Mouse (Mus musculus): Measurements from ENCODE around the gene Hps4.

The Hps4 gene

GRCm38 (mm10) chr5:112324637-112325545 is 18.0 kb upstream of the Hps4 start:
- no peak for DNase-seq

- DNase-seq, result peak; percentile 96
Measured at GRCm38 (mm10) chr5:112325546-112326445, 17.1 kb upstream of the Hps4 start, which contains the start of gene Tfip11. Gene Tfip11, plus strand, starts transcription at chr5:112326358.

- DNase-seq, result no peak
Measured at GRCm38 (mm10) chr5:112326446-112327009, 16.4 kb upstream of the Hps4 start.

DNA sequence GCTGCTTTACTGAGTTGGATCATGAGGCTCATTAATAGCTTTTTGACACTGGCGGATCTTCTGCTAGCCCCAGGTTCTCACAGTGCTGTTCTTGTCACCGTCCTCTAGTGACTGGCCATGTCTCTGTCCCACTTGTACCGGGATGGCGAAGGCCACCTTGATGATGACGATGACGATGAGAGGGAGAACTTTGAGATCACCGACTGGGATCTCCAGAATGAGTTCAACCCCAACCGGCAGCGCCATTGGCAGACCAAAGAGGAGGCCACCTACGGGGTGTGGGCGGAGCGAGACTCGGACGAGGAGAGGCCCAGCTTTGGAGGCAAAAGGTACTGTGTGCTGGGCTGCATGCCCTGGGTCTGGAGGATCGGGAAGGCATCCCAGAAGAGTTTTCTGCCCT is 15.0 kb upstream of the Hps4 start:
- DNase-seq, result no peak

DNA sequence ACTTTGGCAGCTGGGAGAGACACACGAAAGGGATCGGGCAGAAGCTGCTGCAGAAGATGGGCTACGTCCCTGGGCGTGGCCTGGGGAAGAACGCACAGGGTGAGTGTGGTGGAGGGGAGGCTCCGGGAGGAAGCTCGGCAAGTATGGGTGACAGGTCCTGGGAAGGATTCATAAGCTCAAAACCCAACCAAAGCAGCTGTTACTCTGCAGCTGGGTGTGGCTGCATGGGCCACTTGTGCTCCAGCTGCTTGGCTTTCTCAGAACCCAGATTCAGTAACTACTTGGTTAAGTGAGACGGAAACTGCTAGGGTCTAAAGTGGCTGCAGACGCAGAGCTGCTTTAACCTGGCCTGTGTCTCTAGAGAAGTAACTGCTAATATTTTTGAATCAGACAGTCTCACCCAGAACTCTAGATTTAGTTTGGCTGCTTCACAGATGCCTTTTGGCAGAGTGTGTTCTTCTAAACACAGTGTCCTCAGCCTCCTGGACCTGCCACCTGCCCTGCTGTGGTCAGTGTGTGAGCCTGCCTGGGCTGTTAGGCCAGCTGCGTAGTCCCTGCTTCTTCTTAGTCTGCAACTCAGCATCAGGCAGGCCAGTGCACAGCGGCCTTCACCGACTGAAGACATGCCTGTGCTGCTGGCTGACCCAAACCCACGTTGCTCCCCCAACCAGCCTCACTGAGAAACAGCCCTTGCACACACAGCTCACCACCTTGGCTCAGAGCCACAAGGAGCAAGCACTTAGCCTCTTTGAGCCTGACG is 12.9 kb upstream of the Hps4 start:
- no peak for DNase-seq

- peak; percentile 65 for DNase-seq
Measured at GRCm38 (mm10) chr5:112335473-112335872, 7.4 kb upstream of the Hps4 start.

DNA sequence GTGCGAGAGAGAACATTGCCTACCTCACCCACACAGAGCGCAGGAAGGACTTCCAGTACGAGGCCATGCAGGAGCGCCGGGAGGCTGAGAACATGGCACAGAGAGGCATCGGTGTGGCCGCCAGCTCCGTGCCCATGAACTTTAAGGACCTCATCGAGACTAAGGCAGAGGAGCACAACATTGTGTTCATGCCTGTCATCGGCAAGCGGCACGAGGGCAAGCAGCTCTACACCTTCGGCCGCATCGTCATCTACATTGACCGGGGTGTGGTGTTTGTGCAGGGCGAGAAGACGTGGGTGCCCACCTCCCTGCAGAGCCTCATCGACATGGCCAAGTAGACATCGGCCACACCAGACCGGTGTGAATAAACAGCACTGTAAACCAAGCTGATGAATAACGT is 5.9 kb upstream of the Hps4 start:
- no peak for DNase-seq

- no peak for DNase-seq
Measured at GRCm38 (mm10) chr5:112339215-112339614, 3.7 kb upstream of the Hps4 start.

GRCm38 (mm10) chr5:112343205-112343595 is 317 bp downstream of the Hps4 start:
- DNase-seq, result no peak

GRCm38 (mm10) chr5:112344092-112344960 is 1.4 kb downstream of the Hps4 start:
- no peak for DNase-seq

GRCm38 (mm10) chr5:112346211-112346965 is 3.5 kb downstream of the Hps4 start:
- DNase-seq, result no peak

- no peak for DNase-seq
Measured at GRCm38 (mm10) chr5:112349169-112349568, 6.3 kb downstream of the Hps4 start.

DNA sequence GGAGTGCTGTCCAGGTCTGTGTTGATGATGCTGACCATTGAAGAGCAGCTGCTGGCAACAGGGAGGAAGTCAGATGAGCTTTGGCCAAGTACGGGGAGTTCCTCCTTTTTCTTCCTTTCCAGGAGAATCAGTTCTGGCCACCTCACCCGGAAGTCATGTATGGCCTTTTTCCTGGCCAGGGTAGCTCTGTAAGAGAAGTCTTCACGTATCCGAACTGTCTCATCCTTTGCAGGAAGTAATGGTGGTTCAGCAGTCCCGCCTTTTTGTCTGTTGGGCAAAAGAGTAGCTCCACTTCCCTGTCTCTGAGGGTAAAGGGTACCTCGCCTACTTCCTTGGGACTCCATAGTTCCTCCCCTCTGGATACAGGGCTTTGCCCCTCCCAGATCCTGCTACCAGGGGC is 12.6 kb downstream of the Hps4 start:
- no peak for DNase-seq

GRCm38 (mm10) chr5:112355910-112356309 is 13.0 kb downstream of the Hps4 start, which contains the start of gene Gm6583:
Gene Gm6583, minus strand, starts transcription at chr5:112356033.
- DNase-seq, result no peak

DNA sequence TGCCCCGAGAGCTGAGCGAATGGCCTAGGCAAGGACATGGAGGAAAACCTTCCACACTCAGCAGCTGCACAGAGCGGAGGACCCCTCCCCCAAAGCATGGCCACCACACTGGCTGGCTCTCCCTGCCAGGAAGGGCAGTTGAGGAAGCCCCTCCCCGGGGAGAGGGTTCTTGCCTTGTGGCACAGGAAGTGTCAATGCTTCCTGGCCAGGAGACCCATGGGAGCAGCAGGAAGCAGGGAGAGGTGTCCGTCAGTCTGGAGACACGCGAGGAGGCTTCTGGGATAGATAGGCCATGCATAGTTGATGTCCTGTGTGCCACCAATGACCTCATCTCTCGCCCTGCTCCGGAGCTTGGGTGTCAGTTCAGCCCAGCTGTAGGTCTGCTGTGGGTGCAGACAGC is 13.4 kb downstream of the Hps4 start:
- no peak for DNase-seq

GRCm38 (mm10) chr5:112359520-112359919 is 16.6 kb downstream of the Hps4 start:
- DNase-seq, result no peak

DNA sequence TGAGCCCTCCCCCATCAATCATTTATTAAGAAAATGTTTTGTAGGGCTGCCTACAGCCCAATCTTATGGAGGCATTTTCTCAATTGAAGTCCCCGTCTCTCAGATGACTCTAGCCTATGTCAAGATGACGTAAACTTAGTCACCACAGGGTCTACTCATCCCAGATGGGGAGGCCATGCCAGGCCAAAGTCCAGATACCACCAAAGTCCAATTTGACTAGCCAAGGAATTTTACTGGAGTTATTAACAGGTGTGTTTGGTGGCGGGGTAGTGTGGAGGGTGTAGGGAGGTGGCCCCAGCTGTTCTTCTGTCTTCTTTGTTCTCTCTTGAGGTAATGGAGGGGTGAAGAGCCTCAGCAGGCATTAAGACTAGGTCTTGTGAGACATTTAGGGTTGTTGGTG is 17.2 kb downstream of the Hps4 start:
- no peak for DNase-seq

DNA sequence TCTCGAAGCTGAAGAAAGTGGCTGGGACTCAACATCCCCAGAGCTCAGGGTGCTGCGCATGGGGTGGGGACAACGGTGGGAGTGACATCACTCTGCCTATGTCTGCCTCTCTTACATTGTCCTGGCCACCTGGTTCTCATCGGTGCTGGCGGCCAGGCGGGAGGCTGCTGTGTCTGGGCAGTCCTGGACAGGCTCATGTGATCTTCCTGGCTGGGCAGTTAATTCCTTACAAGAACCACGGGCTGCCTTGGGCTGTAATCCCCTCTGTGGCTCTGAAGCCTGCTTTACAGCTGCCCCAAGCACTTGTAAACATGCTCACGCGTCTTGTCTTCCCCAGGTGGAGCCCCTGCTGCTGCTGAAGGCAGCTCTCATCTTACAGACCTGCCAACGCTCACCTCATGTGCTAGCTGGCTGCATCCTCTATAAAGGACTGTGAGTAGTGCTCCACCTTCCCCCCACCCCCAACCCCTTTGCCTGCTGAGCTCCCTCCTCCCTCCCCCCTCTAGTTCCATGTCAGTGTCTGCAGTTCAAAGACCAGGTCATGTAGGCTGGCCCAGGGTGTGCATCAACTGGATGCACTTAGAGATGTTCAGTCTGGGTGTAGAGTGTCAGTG is 21.4 kb downstream of the Hps4 start:
- DNase-seq, result no peak

- DNase-seq, result no peak
Measured at GRCm38 (mm10) chr5:112366879-112367278, 24.0 kb downstream of the Hps4 start.

DNA sequence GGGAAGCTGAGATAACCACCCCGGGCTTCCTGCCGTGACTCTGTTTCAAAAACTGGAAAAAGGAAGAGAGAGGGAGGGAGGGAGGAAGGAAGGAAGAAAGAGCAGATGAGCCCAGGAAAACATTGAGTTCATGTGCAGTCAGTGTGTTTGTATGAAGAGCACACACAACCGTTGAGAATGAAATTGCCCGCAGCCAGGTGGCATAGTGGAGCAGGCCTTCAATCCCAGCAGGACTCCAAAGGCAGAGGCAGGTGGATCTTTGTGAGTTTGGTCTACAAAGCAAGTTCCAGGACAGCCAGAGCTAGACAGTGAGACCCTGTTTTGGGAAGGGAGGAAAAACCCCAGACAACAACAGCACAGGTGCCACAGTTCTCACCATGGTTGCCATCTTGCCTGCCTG is 24.5 kb downstream of the Hps4 start:
- DNase-seq, result no peak
